24 mouse cellular contexts compared by ENCODE assay signal in the genomic region with DNA sequence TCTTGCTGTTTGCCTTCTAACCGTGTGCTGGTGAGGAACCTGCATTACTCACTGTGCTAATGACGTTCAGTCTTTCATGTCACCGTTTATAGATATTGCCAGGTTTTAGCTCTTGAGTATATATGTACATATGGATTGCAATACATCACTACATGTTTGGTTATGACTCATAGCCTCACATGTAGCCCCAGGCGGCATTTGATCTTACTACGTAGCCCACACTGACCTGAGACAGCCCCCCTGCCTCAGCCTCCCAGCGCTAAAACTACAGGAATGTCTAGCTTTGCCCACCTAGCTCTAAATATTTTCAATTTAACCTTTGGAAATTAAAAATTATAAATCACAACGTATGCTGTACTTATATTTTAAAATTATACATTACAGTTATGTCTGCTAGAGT. TPM values are rescaled to one million over a fixed set of nuclear protein-coding genes. Genes with fewer than 3 reads are reported as not detected.
DNase-seq lines count a peak whose midpoint lies in the region; ATAC-seq and TF ChIP-seq lines count a peak whose summit lies in the region.
"Had no signal": no experiment of that assay in that cellular context is flagged by ENCODE, and none has a peak within 500 bp of the region (broad histone marks: within the 10 kb centered on the region; RNA-seq: fewer than 3 reads in every experiment).

No protein-coding gene starts in this region.

- no peak for TF ChIP-seq EP300 in heart, postnatal 0 days (IDR thresholded peaks at IDR 0.05; ENCODE audit: low read depth)

- H3K4me2 ChIP-seq in forebrain, embryonic 14.5 days (ENCODE audit: low read length) = no peak overlapping the region
- H3K4me2 ChIP-seq in heart, postnatal 0 days (ENCODE audit: low read depth, low read length) = 0 out of 2 replicates have a peak overlapping the region, but pooled peaks have one; percentile 6
- H3K4me2 ChIP-seq in heart, embryonic 11.5 days = no peak overlapping the region
- H3K4me2 ChIP-seq in lung, embryonic 16.5 days (ENCODE audit: low read depth, low read length) = no peak overlapping the region
- 0 out of 2 replicates have a peak overlapping the region, but pooled peaks have one; percentile 29 for H3K4me2 ChIP-seq in forebrain, postnatal 0 days (ENCODE audit: low read depth)
- H3K4me2 ChIP-seq in intestine, postnatal 0 days (replicated peaks; ENCODE audit: low read depth) = no peak overlapping the region
- H3K4me2 ChIP-seq: hindbrain, embryonic 12.5 days had no signal

- H3K4me3 ChIP-seq in forebrain, embryonic 14.5 days (ENCODE audit: low read depth, low read length) = no peak overlapping the region
- H3K4me3 ChIP-seq in forebrain, embryonic 10.5 days = no peak overlapping the region
- no peak overlapping the region for H3K4me3 ChIP-seq in heart, postnatal 0 days (ENCODE audit: low read depth, low read length)
- no peak overlapping the region for H3K4me3 ChIP-seq in heart, embryonic 11.5 days (ENCODE audit: low read depth, low read length)
- H3K4me3 ChIP-seq in lung, embryonic 16.5 days (ENCODE audit: low read length) = no peak overlapping the region
- no peak overlapping the region for H3K4me3 ChIP-seq in forebrain, postnatal 0 days (ENCODE audit: low read depth, low read length)
- no peak overlapping the region for H3K4me3 ChIP-seq in intestine, postnatal 0 days (ENCODE audit: low read depth, low read length)
- H3K4me3 ChIP-seq: embryonic facial prominence, embryonic 13.5 days; hindbrain, embryonic 12.5 days had no signal

- peaks cover 3% of the 10 kb centered on the region; the same call in 1 of the 2 replicates for H3K27me3 ChIP-seq in forebrain, embryonic 14.5 days (replicated peaks; ENCODE audit: control insufficient read depth, insufficient read depth, low read length)
- peaks cover 20% of the 10 kb centered on the region for H3K27me3 ChIP-seq in forebrain, embryonic 10.5 days (ENCODE audit: poor library complexity, severe bottlenecking)
- no peaks in the 10 kb centered on the region for H3K27me3 ChIP-seq in heart, postnatal 0 days (ENCODE audit: control insufficient read depth, insufficient read depth, low read length)
- H3K27me3 ChIP-seq in heart, embryonic 11.5 days (ENCODE audit: control insufficient read depth, insufficient read depth, low read length) = no peaks in the 10 kb centered on the region
- no peaks in the 10 kb centered on the region for H3K27me3 ChIP-seq in lung, embryonic 16.5 days (ENCODE audit: control insufficient read depth, insufficient read depth, low read depth, low read length)
- no peaks in the 10 kb centered on the region for H3K27me3 ChIP-seq in forebrain, postnatal 0 days (ENCODE audit: insufficient read depth, low read length)
- no peaks in the 10 kb centered on the region for H3K27me3 ChIP-seq in intestine, postnatal 0 days (replicated peaks; ENCODE audit: control insufficient read depth, insufficient read depth, low read length)
- H3K27me3 ChIP-seq: CH12.LX; hindbrain, embryonic 12.5 days had no signal

- WGBS in forebrain, embryonic 14.5 days = 79% methylated on average over 7 of the region's 7 CpGs
- 92% methylated on average over 7 of the region's 7 CpGs for WGBS in forebrain, embryonic 10.5 days
- WGBS in heart, postnatal 0 days = 71% methylated on average over 7 of the region's 7 CpGs
- 75% methylated on average over 7 of the region's 7 CpGs for WGBS in heart, embryonic 11.5 days (ENCODE audit: insufficient replicate concordance)
- whole genome bisulfite sequencing in lung, embryonic 16.5 days = 57% methylated on average over 7 of the region's 7 CpGs
- 77% methylated on average over 7 of the region's 7 CpGs for WGBS in forebrain, postnatal 0 days
- 84% methylated on average over 7 of the region's 7 CpGs for WGBS in intestine, postnatal 0 days

- H3K36me3 ChIP-seq in forebrain, embryonic 14.5 days (ENCODE audit: control insufficient read depth, insufficient read depth, low read length) = no peaks in the 10 kb centered on the region
- no peaks in the 10 kb centered on the region for H3K36me3 ChIP-seq in forebrain, embryonic 10.5 days (replicated peaks)
- no peaks in the 10 kb centered on the region for H3K36me3 ChIP-seq in heart, postnatal 0 days (replicated peaks; ENCODE audit: control insufficient read depth, insufficient read depth, low read length)
- H3K36me3 ChIP-seq in heart, embryonic 11.5 days (ENCODE audit: control insufficient read depth, insufficient read depth, low read length) = no peaks in the 10 kb centered on the region
- no peaks in the 10 kb centered on the region for H3K36me3 ChIP-seq in lung, embryonic 16.5 days (ENCODE audit: control insufficient read depth, insufficient read depth, low read length)
- H3K36me3 ChIP-seq in forebrain, postnatal 0 days (ENCODE audit: insufficient read depth) = no peaks in the 10 kb centered on the region
- H3K36me3 ChIP-seq in intestine, postnatal 0 days (ENCODE audit: control insufficient read depth, insufficient read depth) = no peaks in the 10 kb centered on the region
- H3K36me3 ChIP-seq: embryonic facial prominence, embryonic 13.5 days; hindbrain, embryonic 12.5 days had no signal

- no peak overlapping the region for H3K9ac ChIP-seq in forebrain, embryonic 14.5 days (ENCODE audit: low read length)
- no peak overlapping the region for H3K9ac ChIP-seq in heart, postnatal 0 days (replicated peaks; ENCODE audit: low read depth, low read length)
- no peak overlapping the region for H3K9ac ChIP-seq in heart, embryonic 11.5 days (ENCODE audit: low read depth, low read length)
- H3K9ac ChIP-seq in lung, embryonic 16.5 days (ENCODE audit: low read length) = no peak overlapping the region
- no peak overlapping the region for H3K9ac ChIP-seq in forebrain, postnatal 0 days
- H3K9ac ChIP-seq in intestine, postnatal 0 days (ENCODE audit: low read depth, low read length) = no peak overlapping the region
- H3K9ac ChIP-seq: embryonic facial prominence, embryonic 13.5 days; hindbrain, embryonic 12.5 days had no signal

- H3K9me3 ChIP-seq in forebrain, embryonic 14.5 days (replicated peaks; ENCODE audit: control insufficient read depth, low read length) = no peaks in the 10 kb centered on the region
- no peaks in the 10 kb centered on the region for H3K9me3 ChIP-seq in forebrain, embryonic 10.5 days
- H3K9me3 ChIP-seq in heart, postnatal 0 days (replicated peaks; ENCODE audit: control insufficient read depth, low read length) = no peaks in the 10 kb centered on the region
- no peaks in the 10 kb centered on the region for H3K9me3 ChIP-seq in heart, embryonic 11.5 days (replicated peaks; ENCODE audit: control insufficient read depth, low read length)
- peaks cover 2% of the 10 kb centered on the region; the same call in 1 of the 2 replicates for H3K9me3 ChIP-seq in lung, embryonic 16.5 days (ENCODE audit: control insufficient read depth, low read length)
- no peaks in the 10 kb centered on the region for H3K9me3 ChIP-seq in forebrain, postnatal 0 days (ENCODE audit: low read length)
- H3K9me3 ChIP-seq in intestine, postnatal 0 days (ENCODE audit: control insufficient read depth) = no peaks in the 10 kb centered on the region
- H3K9me3 ChIP-seq: embryonic facial prominence, embryonic 13.5 days; hindbrain, embryonic 12.5 days had no signal

- no peaks in the 10 kb centered on the region for H3K4me1 ChIP-seq in forebrain, embryonic 14.5 days (ENCODE audit: control insufficient read depth, insufficient read depth, low read length)
- H3K4me1 ChIP-seq in forebrain, embryonic 10.5 days = peaks cover 13% of the 10 kb centered on the region
- H3K4me1 ChIP-seq in heart, postnatal 0 days (ENCODE audit: control insufficient read depth, insufficient read depth) = no peaks in the 10 kb centered on the region
- no peaks in the 10 kb centered on the region for H3K4me1 ChIP-seq in heart, embryonic 11.5 days (ENCODE audit: control insufficient read depth, insufficient read depth, low read length)
- H3K4me1 ChIP-seq in lung, embryonic 16.5 days (replicated peaks; ENCODE audit: control insufficient read depth, insufficient read depth, low read length) = peaks cover 2% of the 10 kb centered on the region; the same call in 1 of the 2 replicates
- H3K4me1 ChIP-seq in forebrain, postnatal 0 days (ENCODE audit: insufficient read depth) = no peaks in the 10 kb centered on the region
- H3K4me1 ChIP-seq in intestine, postnatal 0 days (replicated peaks; ENCODE audit: control insufficient read depth, insufficient read depth, low read length) = no peaks in the 10 kb centered on the region
- H3K4me1 ChIP-seq: hindbrain, embryonic 12.5 days had no signal

- H3K27ac ChIP-seq in forebrain, embryonic 14.5 days (ENCODE audit: low read depth, low read length) = no peak overlapping the region
- H3K27ac ChIP-seq in forebrain, embryonic 10.5 days = no peak overlapping the region
- no peak overlapping the region for H3K27ac ChIP-seq in heart, postnatal 0 days (ENCODE audit: low read depth)
- H3K27ac ChIP-seq in heart, embryonic 11.5 days (ENCODE audit: low read depth, low read length) = no peak overlapping the region
- H3K27ac ChIP-seq in lung, embryonic 16.5 days (ENCODE audit: low read length) = no peak overlapping the region
- H3K27ac ChIP-seq in forebrain, postnatal 0 days (ENCODE audit: low read depth, low read length) = no peak overlapping the region
- H3K27ac ChIP-seq in intestine, postnatal 0 days (ENCODE audit: low read depth, low read length) = no peak overlapping the region
- H3K27ac ChIP-seq: embryonic facial prominence, embryonic 13.5 days; hindbrain, embryonic 12.5 days had no signal

- peak; percentile 56; the same call in 1 of the 2 replicates for ATAC-seq in forebrain, embryonic 14.5 days
- no peak for ATAC-seq in heart, postnatal 0 days (ENCODE audit: insufficient read depth, low read depth)
- ATAC-seq in heart, embryonic 11.5 days (replicated peaks; ENCODE audit: insufficient number of reproducible peaks, low FRiP score, low TSS enrichment) = no peak
- peak; percentile 69 for ATAC-seq in lung, embryonic 16.5 days (ENCODE audit: low read depth)
- no peak for ATAC-seq in forebrain, postnatal 0 days
- ATAC-seq in intestine, postnatal 0 days = no peak
- ATAC-seq: hindbrain, embryonic 16.5 days; inflammation-experienced regulatory T-cells, adult 6 months; Patski had no signal

- no peak for DNase-seq in forebrain, embryonic 14.5 days (ENCODE audit: low spot score)
- DNase-seq in forebrain, embryonic 10.5 days (ENCODE audit: extremely low spot score, low spot score) = no peak
- DNase-seq in heart, postnatal 0 days (ENCODE audit: low spot score) = no peak
- no peak for DNase-seq in lung, postnatal 14 days
- DNase-seq in forebrain, postnatal 0 days = no peak
- DNase-seq: adrenal gland, adult 2 months; adrenal gland, postnatal 25 days; cerebellum, adult 9-11 months; cerebellum, postnatal 36 days; heart, adult 18-20 months; kidney, adult 11 months had no signal

- no peak for TF ChIP-seq CTCF in heart, postnatal 0 days (IDR thresholded peaks at IDR 0.05; ENCODE audit: low read depth)
- no peak for TF ChIP-seq CTCF in forebrain, postnatal 0 days (IDR thresholded peaks at IDR 0.05; ENCODE audit: low read depth)
- TF ChIP-seq CTCF in intestine, postnatal 0 days (IDR thresholded peaks at IDR 0.05; ENCODE audit: low read depth) = no peak

RNA-seq across cellular contexts. Expression of a gene that starts 35.9 kb away (rescaled TPM):
- 0.41 and 0.44 TPM in 2 replicates for polyA plus RNA-seq in forebrain, embryonic 14.5 days (2014; fragmentation: Nextera tagmentation; extraction: Ambion mirVana)
- polyA plus RNA-seq in forebrain, embryonic 10.5 days (2016; fragmentation: Nextera tagmentation; extraction: Ambion mirVana) = 1.7 and 2.2 TPM in 2 replicates
- total RNA-seq in heart, postnatal 0 days (2014; rRNA removed; ENCODE audit: low replicate concordance) = not detected in 2 replicates
- 0.04 and 0.08 TPM in 2 replicates for polyA plus RNA-seq in heart, postnatal 0 days (2015; fragmentation: Nextera tagmentation; extraction: Ambion mirVana)
- polyA plus RNA-seq in heart, embryonic 11.5 days (2014; fragmentation: Nextera tagmentation; extraction: Ambion mirVana) = 0.62 and 0.66 TPM in 2 replicates
- 2.3 and 2.4 TPM in 2 replicates for polyA plus RNA-seq in lung, embryonic 16.5 days (2015; fragmentation: Nextera tagmentation; extraction: Ambion mirVana)
- 1.0 and 1.3 TPM in 2 replicates for total RNA-seq in forebrain, postnatal 0 days (2014; rRNA removed)
- polyA plus RNA-seq in forebrain, postnatal 0 days (2015; fragmentation: Nextera tagmentation; extraction: Ambion mirVana) = 0.91 and 1.1 TPM in 2 replicates
- polyA plus RNA-seq in intestine, postnatal 0 days (2015; fragmentation: Nextera tagmentation; extraction: Ambion mirVana) = 2.3 and 2.5 TPM in 2 replicates
- total RNA-seq: CH12.LX had no signal
- polyA plus RNA-seq: Patski had no signal

RNA-seq across cellular contexts. Expression of a gene that starts 53.7 kb away (rescaled TPM):
- polyA plus RNA-seq in forebrain, embryonic 14.5 days (2014; fragmentation: Nextera tagmentation; extraction: Ambion mirVana) = not detected in 2 replicates
- polyA plus RNA-seq in forebrain, embryonic 10.5 days (2016; fragmentation: Nextera tagmentation; extraction: Ambion mirVana) = not detected in 2 replicates
- not detected in 2 replicates for total RNA-seq in heart, postnatal 0 days (2014; rRNA removed; ENCODE audit: low replicate concordance)
- polyA plus RNA-seq in heart, postnatal 0 days (2015; fragmentation: Nextera tagmentation; extraction: Ambion mirVana) = not detected in 2 replicates
- polyA plus RNA-seq in heart, embryonic 11.5 days (2014; fragmentation: Nextera tagmentation; extraction: Ambion mirVana) = not detected in 2 replicates
- polyA plus RNA-seq in lung, embryonic 16.5 days (2015; fragmentation: Nextera tagmentation; extraction: Ambion mirVana) = not detected in 2 replicates
- total RNA-seq in forebrain, postnatal 0 days (2014; rRNA removed) = not detected in 2 replicates
- 0.57 and 1.1 TPM in 2 replicates for polyA plus RNA-seq in forebrain, postnatal 0 days (2015; fragmentation: Nextera tagmentation; extraction: Ambion mirVana)
- not detected in 2 replicates for polyA plus RNA-seq in intestine, postnatal 0 days (2015; fragmentation: Nextera tagmentation; extraction: Ambion mirVana)
- total RNA-seq: adrenal gland, adult 2 months; adrenal gland, postnatal 25 days; CH12.LX; gastrocnemius, postnatal 10 days; gastrocnemius, postnatal 4 days; heart, adult 18-20 months; heart, postnatal 10 days; heart, postnatal 4 days had no signal
- polyA plus RNA-seq: adrenal gland, adult 2 months; embryonic facial prominence, embryonic 13.5 days; inflammation-experienced regulatory T-cells, adult 6 months; Patski had no signal

Comparison
In these comparisons a context has a peak if more than half of its experiments do, and no peak if none do; other contexts are left out.
1. ATAC-seq: peak in forebrain, embryonic 14.5 days (single experiment) and lung, embryonic 16.5 days (single experiment); none in heart, postnatal 0 days (single experiment), heart, embryonic 11.5 days (single experiment), forebrain, postnatal 0 days (single experiment) and intestine, postnatal 0 days (single experiment).
2. H3K4me2 ChIP-seq: peak in heart, postnatal 0 days (single experiment) and forebrain, postnatal 0 days (single experiment); none in forebrain, embryonic 14.5 days (single experiment), heart, embryonic 11.5 days (single experiment), lung, embryonic 16.5 days (single experiment) and intestine, postnatal 0 days (single experiment).